Mouse (Mus musculus): Measurements from ENCODE around the gene Ctnnd2.
A peak's percentile ranks its signal among the peaks of the same experiment; 100 is the strongest.

The Ctnnd2 gene

DNA sequence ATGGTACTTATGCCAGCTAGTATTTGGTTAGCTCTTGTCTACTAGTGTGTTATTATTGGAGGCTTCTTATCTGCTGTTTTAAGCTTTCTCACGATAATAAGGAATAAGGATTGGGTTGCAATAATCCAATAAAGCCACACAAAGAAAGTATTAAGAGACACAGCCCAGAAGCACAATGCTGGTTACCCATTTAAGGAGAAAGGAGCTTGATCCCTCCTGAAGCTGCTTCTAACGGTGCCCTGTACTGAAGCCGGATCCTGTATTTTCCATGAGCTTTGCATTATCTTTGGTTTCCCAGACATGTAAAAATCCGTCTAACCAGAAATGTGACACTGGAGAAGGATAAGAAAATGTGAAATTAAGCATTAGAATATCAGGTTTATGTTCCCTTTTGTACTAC is 565.8 kb downstream of the Ctnnd2 start:
- peak; percentile 69 for DNase-seq

GRCm38 (mm10) chr15:30740728-30741127 is 568.3 kb downstream of the Ctnnd2 start:
- peak; percentile 81 for DNase-seq

- DNase-seq = no peak
Measured at GRCm38 (mm10) chr15:30757991-30758390, 585.6 kb downstream of the Ctnnd2 start.

GRCm38 (mm10) chr15:30762211-30762610 is 589.8 kb downstream of the Ctnnd2 start:
- no peak for DNase-seq

GRCm38 (mm10) chr15:30762695-30763285 is 590.4 kb downstream of the Ctnnd2 start:
- no peak for DNase-seq

- DNase-seq = no peak
Measured at GRCm38 (mm10) chr15:30776931-30777330, 604.5 kb downstream of the Ctnnd2 start.

- no peak for DNase-seq
Measured at GRCm38 (mm10) chr15:30777801-30778200, 605.4 kb downstream of the Ctnnd2 start.

DNA sequence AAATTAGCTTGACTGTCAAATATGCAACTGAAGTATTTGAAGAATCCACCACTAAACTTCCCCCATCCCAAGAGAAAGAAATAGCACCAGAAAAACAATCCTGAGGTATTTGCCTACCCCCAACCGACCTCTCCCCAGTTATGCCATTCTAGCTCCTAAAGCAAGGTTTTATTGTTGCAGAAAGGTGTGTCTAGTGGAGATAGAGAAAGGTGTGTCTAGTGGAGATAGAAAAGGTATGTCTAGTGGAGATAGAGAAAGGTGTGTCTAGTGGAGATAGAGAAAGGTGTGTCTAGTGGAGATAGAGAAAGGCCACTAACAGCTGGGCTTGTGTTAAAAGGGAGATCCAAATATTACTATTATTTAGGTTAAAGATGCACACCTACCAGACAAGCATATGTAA is 607.5 kb downstream of the Ctnnd2 start:
- no peak for DNase-seq

GRCm38 (mm10) chr15:30780977-30781376 is 608.6 kb downstream of the Ctnnd2 start:
- no peak for DNase-seq

- DNase-seq = no peak
Measured at GRCm38 (mm10) chr15:30785706-30786320, 613.4 kb downstream of the Ctnnd2 start.

- no peak for DNase-seq
Measured at GRCm38 (mm10) chr15:30793260-30793659, 620.9 kb downstream of the Ctnnd2 start.

DNA sequence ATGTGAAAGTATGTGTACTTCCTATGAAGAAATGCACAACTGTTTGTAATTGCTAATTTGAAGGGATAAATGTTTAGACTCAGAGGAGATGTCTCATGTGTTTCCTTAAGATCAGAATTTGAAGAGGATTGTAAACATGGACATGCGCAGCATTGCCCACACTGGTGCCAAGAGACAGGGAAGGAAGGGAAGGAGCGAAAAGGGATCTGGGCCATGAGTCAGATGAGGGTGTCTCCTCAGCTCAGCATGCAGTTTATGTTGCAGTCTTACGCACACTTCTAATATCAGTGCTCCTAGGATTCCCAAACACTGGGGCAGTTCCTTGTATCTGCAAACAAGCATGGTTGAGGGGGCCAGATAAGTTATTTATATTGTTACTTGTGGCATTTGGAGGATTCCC is 623.3 kb downstream of the Ctnnd2 start:
- no peak for DNase-seq

GRCm38 (mm10) chr15:30827424-30828263 is 655.3 kb downstream of the Ctnnd2 start:
- DNase-seq = no peak

GRCm38 (mm10) chr15:30857277-30858176 is 685.1 kb downstream of the Ctnnd2 start:
- DNase-seq = peak; percentile 74

- DNase-seq = no peak
Measured at GRCm38 (mm10) chr15:30867429-30867828, 695.0 kb downstream of the Ctnnd2 start.

DNA sequence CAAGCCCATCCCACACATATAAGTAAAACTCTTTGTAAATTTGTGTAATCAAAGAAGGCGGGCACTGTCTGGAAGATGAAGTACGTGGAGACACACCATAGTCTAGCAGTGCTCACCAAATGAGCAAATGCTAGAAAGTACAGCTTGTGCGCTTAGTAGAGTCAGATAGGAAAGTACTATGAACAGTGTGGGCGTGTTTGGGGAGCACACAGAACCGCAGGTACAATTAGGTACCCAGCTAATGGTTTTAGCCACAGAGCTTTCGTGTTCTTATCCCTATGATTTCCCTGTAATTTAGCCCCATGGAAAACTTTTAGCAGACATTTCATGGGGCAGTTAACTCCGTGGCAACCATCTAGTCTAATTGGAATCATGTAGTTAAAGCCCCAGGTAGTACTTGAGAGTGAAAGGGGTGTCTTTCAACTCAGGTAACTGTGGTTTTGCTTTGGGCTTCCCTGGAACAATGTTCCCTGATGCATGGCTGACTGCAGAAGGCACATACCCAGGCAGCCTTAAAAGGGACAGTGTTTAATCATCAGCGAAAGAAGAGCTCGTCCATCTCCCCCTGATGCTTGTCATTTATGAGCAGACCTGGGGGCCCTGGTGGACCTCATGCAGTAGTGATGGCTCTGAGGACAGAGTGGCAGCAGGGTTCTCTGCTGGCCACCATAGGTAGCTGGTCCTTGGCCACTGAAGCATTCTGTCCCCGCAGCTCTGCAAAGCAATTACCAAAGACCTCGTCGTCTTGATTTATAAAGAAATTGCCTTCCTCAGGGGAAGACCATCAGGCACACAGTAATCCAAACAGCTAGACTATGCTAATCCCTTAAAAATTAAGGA is 697.5 kb downstream of the Ctnnd2 start:
- no peak for DNase-seq

DNA sequence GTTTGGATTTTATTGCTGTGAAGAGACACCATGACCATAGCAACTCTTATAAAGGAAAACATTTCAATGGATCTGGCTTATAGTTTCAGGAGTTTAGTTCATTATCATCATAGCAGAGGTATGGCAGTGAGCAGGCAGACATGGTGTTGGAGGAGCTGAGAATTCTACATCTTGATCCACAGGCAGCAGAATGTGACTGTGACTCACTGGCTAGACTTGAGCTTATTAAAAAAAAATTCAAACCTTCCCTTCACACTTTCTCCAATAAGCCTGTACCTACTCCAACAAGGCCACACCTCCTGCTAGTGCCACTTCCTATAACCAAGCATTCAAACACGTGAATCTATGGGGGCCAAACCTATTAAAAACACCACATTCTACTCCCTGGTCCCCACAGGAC is 703.1 kb downstream of the Ctnnd2 start:
- no peak for DNase-seq

DNA sequence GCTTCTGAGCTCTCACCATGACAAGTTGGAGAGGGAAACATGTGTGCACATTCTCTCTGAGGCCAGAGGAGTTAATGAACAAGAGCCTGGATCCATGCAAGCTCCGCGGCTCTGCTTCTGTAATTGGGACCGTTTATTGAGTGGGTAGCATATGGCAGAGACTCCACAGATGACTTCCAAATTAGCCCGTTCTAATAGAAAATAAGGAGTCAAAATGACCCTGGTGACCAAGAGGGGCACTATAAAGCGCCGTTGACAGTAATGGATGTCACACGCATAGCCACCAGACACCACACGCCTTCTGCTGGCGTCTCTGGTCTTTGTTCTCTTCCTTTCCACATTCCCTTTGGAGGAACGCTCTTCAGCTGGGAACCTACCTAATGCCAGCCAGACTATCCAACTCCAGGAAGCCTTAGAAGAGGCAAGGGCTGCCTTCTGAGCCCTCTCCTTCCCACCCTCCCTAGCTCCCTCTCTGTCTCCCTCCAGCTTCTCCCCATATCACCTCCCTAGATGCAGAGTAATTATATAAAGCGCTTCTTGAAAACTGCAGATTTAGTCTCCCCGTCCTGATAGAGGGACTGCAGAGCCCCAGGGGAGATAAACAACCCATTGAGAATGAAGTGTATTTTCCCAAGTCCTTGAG is 712.4 kb downstream of the Ctnnd2 start:
- DNase-seq = no peak

GRCm38 (mm10) chr15:30885410-30885809 is 713.0 kb downstream of the Ctnnd2 start:
- DNase-seq = peak; percentile 43

GRCm38 (mm10) chr15:30887559-30887958 is 715.2 kb downstream of the Ctnnd2 start:
- DNase-seq = no peak

GRCm38 (mm10) chr15:30891986-30892385 is 719.6 kb downstream of the Ctnnd2 start:
- no peak for DNase-seq

All from retina, postnatal 1 day (tissue).